Mouse (Mus musculus) myocyte (in vitro differentiated cells): Measurements from ENCODE around the gene Maml1. TPM values are rescaled to one million over a fixed set of nuclear protein-coding genes. Genes with fewer than 3 reads are reported as not detected.

Experiments used
- H3K27me3 ChIP-seq: one replicate; pipeline ENCODE4 v1.6.1; 2011; ENCODE audit not compliant: control insufficient read depth, insufficient read depth, insufficient read length
- H3K36me3 ChIP-seq: one replicate; pipeline ENCODE4 v1.6.1; 2011; ENCODE audit not compliant: control insufficient read depth, insufficient read depth
- H3K4me2 ChIP-seq: one replicate; pipeline ENCODE4 v1.6.1; 2011; ENCODE audit warnings: low read depth, control low read depth
- H3K4me3 ChIP-seq: one replicate; pipeline ENCODE4 v1.5.1; 2011; ENCODE audit warnings: mild to moderate bottlenecking, control low read depth, moderate library complexity
- H3K79me2 ChIP-seq: one replicate; pipeline ENCODE4 v1.6.1; 2011; ENCODE audit not compliant: control insufficient read depth, insufficient read depth
- H3ac ChIP-seq: one replicate; pipeline ENCODE4 v1.6.1; 2011; ENCODE audit not compliant: control insufficient read depth, insufficient read length
- CEBPB ChIP-seq: IDR thresholded peaks from 2 replicates; pipeline ENCODE4 v1.6.1; 2011; ENCODE audit warnings: mild to moderate bottlenecking, moderate library complexity; ENCODE audit not compliant: poor library complexity, insufficient read depth, severe bottlenecking
- E2F4 ChIP-seq: IDR thresholded peaks from one replicate; pipeline ENCODE4 v1.6.1; 2011; ENCODE audit warnings: mild to moderate bottlenecking, control low read depth, moderate library complexity; ENCODE audit not compliant: insufficient read depth
- MAX ChIP-seq: IDR thresholded peaks from one replicate; pipeline ENCODE4 v1.6.1; 2011; ENCODE audit warnings: low read depth, mild to moderate bottlenecking, control low read depth
- MYOD1 ChIP-seq, 3 experiments: IDR thresholded peaks; one replicate each; pipeline ENCODE4 v1.6.1; 2011; ENCODE audit warnings: control low read depth in 2 of 3, low read depth in 2 of 3, mild to moderate bottlenecking in 2 of 3, moderate library complexity in 1 of 3; ENCODE audit not compliant: insufficient read length in 2 of 3, control insufficient read depth in 1 of 3
- MYOG ChIP-seq, 3 experiments: IDR thresholded peaks; one replicate each; pipeline ENCODE4 v1.6.1; 2011; ENCODE audit warnings: control low read depth in 2 of 3, low read depth in 2 of 3, mild to moderate bottlenecking in 2 of 3; ENCODE audit not compliant: insufficient read length in 2 of 3, control insufficient read depth in 1 of 3, insufficient read depth in 1 of 3
- POLR2A ChIP-seq: IDR thresholded peaks from one replicate; pipeline ENCODE4 v1.6.1; 2011; ENCODE audit warnings: low read depth, mild to moderate bottlenecking, control low read depth, moderate library complexity; ENCODE audit not compliant: insufficient read length
- POLR2AphosphoS2 ChIP-seq: IDR thresholded peaks from one replicate; pipeline ENCODE4 v1.6.1; 2011; ENCODE audit warnings: low read depth, control low read depth; ENCODE audit not compliant: insufficient read length
- REST ChIP-seq: IDR thresholded peaks from one replicate; pipeline ENCODE4 v1.6.1; 2011; ENCODE audit warnings: mild to moderate bottlenecking, control low read depth, moderate library complexity; ENCODE audit not compliant: insufficient read depth, insufficient read length
- SRF ChIP-seq: IDR thresholded peaks from one replicate; pipeline ENCODE4 v1.6.1; 2011; ENCODE audit warnings: low read depth; ENCODE audit not compliant: control insufficient read depth, insufficient read length
- TCF12 ChIP-seq: IDR thresholded peaks from one replicate; pipeline ENCODE4 v1.6.1; 2011; ENCODE audit warnings: mild to moderate bottlenecking, control low read depth; ENCODE audit not compliant: poor library complexity, insufficient read depth, severe bottlenecking
- TCF3 ChIP-seq: IDR thresholded peaks from one replicate; pipeline ENCODE4 v1.6.1; 2011; ENCODE audit warnings: low read depth, control low read depth; ENCODE audit not compliant: insufficient read length
- USF1 ChIP-seq: IDR thresholded peaks from one replicate; pipeline ENCODE4 v1.6.1; 2011; ENCODE audit warnings: low read depth, mild to moderate bottlenecking, control low read depth, moderate library complexity
- polyA plus RNA-seq: library from polyadenylated mRNA; unstranded; fragments of >200 nt; fragmentation: generic; extraction: Trizol; gene quantifications from one replicate; pipeline ENCODE4 v1.2.1, GENCODE M21; 2012; ENCODE audit warnings: missing spikeins

Maml1 gene
- polyA plus RNA-seq, 1 experiment, result 13.7 TPM

- peaks cover 39% of the 10 kb centered on the region for H3K79me2 ChIP-seq
- no peaks in the 10 kb centered on the region for H3K27me3 ChIP-seq
- no peaks in the 10 kb centered on the region for H3K36me3 ChIP-seq
- H3K4me2 ChIP-seq, result peak overlapping the region; percentile 79
- H3K4me3 ChIP-seq, result peak overlapping the region; percentile 84
- H3ac ChIP-seq, result peak overlapping the region; percentile 47
- TF ChIP-seq POLR2AphosphoS2 (no peak), E2F4 (no peak), CEBPB (no peak)
These were observed 34.3 kb upstream of the Maml1 start for GRCm38 (mm10) chr11:50326302-50326966.

GRCm38 (mm10) chr11:50325496-50326301, 33.6 kb upstream of the Maml1 start, which contains the start of gene Canx:
Gene Canx, minus strand, starts transcription at chr11:50325673.
- Histone ChIP-seq H3K4me2 (peak within 1 kb of the TSS; percentile 95), H3K36me3 (no peaks in the 10 kb centered on the region), H3K79me2 (peaks cover 47% of the 10 kb centered on the region), H3K27me3 (no peaks in the 10 kb centered on the region), H3ac (peak within 1 kb of the TSS; percentile 47), H3K4me3 (peak within 1 kb of the TSS; percentile 84)
- TF ChIP-seq POLR2A (peak; percentile 82), MAX (no peak), REST (peak; percentile 39), TCF3 (no peak), MYOG (IDR thresholded peaks at IDR 0.05; ENCODE audit: control insufficient read depth in 1 of 3, insufficient read depth in 1 of 3, insufficient read length in 2 of 3, low read depth in 2 of 3) (no peak), MYOD1 (IDR thresholded peaks at IDR 0.05; ENCODE audit: control insufficient read depth in 1 of 3, insufficient read length in 2 of 3, low read depth in 2 of 3) (no peak), SRF (no peak), CEBPB (0 out of 2 replicates have a peak, but pooled peaks have one; percentile 13), TCF12 (no peak), E2F4 (peak; percentile 62), USF1 (peak; percentile 54), POLR2AphosphoS2 (peak; percentile 98)

GRCm38 (mm10) chr11:50324751-50325471, 32.8 kb upstream of the Maml1 start:
- Histone ChIP-seq H3K79me2 (peaks cover 54% of the 10 kb centered on the region), H3K4me2 (peak overlapping the region; percentile 95), H3K4me3 (peak overlapping the region; percentile 84), H3ac (peak overlapping the region; percentile 47), H3K27me3 (no peaks in the 10 kb centered on the region), H3K36me3 (no peaks in the 10 kb centered on the region)
- TF ChIP-seq USF1, result no peak
- peak in 1 of 3 experiments; percentile 6 for TF ChIP-seq MYOD1 (IDR thresholded peaks at IDR 0.05; ENCODE audit: control insufficient read depth in 1 of 3, insufficient read length in 2 of 3, low read depth in 2 of 3)
- no peak for TF ChIP-seq MAX
- no peak for TF ChIP-seq MYOG (IDR thresholded peaks at IDR 0.05; ENCODE audit: control insufficient read depth in 1 of 3, insufficient read depth in 1 of 3, insufficient read length in 2 of 3, low read depth in 2 of 3)

GRCm38 (mm10) chr11:50323843-50324242, 31.7 kb upstream of the Maml1 start:
- no peak overlapping the region for H3ac ChIP-seq
- peaks cover 65% of the 10 kb centered on the region for H3K79me2 ChIP-seq
- no peaks in the 10 kb centered on the region for H3K27me3 ChIP-seq
- H3K36me3 ChIP-seq, result no peaks in the 10 kb centered on the region
- TF ChIP-seq MYOG (IDR thresholded peaks at IDR 0.05; ENCODE audit: control insufficient read depth in 1 of 3, insufficient read depth in 1 of 3, insufficient read length in 2 of 3, low read depth in 2 of 3), result no peak
- no peak for TF ChIP-seq TCF12
- no peak for TF ChIP-seq REST
- no peak for TF ChIP-seq CEBPB
- no peak for TF ChIP-seq POLR2AphosphoS2
- TF ChIP-seq MAX, result no peak
- peak overlapping the region; percentile 84 for H3K4me3 ChIP-seq
- peak overlapping the region; percentile 95 for H3K4me2 ChIP-seq

- Histone ChIP-seq H3K79me2 (peaks cover 80% of the 10 kb centered on the region), H3K4me3 (no peak overlapping the region), H3K36me3 (no peaks in the 10 kb centered on the region), H3K4me2 (peak overlapping the region; percentile 35), H3K27me3 (no peaks in the 10 kb centered on the region), H3ac (no peak overlapping the region)
- no peak for TF ChIP-seq TCF3
- TF ChIP-seq USF1, result no peak
- no peak for TF ChIP-seq SRF
- no peak for TF ChIP-seq E2F4
- TF ChIP-seq REST, result no peak
- TF ChIP-seq MYOD1 (IDR thresholded peaks at IDR 0.05; ENCODE audit: control insufficient read depth in 1 of 3, insufficient read length in 2 of 3, low read depth in 2 of 3), result no peak
- no peak for TF ChIP-seq POLR2A
- TF ChIP-seq MYOG (IDR thresholded peaks at IDR 0.05; ENCODE audit: control insufficient read depth in 1 of 3, insufficient read depth in 1 of 3, insufficient read length in 2 of 3, low read depth in 2 of 3), result no peak
These were observed 30.2 kb upstream of the Maml1 start for GRCm38 (mm10) chr11:50322345-50322744.
